Mouse (Mus musculus): ENCODE data around the gene Tbc1d30.

Tbc1d30 gene

DNA sequence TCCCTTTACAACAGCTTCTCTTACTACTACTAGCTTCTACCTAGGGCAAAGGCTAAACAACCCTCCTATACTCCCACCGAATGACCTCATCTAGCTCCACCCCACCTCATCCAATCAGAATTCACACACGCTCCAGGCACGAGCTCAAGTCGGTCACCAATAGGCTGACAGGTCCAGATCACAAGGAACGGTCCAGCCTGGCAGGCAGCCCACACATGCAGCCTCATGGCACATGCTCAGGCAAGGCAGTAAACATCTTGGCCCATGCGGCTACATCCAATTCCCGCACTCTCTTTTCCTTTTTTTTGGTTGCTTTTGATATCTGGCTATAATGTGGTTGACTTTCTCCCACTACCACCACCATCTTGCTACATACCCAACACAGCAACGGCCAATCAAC lies 88.9 kb downstream of the Tbc1d30 start:
- no peak for DNase-seq

DNA sequence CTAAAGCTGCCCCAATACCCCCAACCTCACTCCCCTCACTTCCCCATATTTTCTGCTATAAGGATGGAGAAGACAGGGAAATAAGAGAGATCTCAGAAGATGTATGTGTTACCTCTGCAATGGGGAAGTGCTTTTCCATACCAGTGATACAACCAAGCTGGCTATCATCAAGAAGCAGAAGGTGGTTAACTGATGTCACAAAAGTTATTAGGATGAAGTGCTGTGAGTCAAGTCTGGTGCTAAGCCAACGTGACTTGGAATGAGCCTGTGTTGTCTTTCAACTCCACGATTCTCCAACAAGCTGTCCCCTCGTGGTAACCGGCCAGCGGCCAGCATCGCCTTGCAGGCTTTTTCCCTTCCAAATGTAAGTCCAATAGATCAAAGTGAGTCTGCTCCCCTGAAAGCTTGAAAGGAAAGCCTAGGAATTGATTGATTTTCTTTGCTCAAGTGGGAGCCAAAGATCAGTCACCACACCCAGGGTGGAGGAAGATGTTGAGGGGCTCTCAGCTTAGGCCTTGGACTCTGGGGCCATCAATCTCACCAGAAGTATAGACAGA lies 90.0 kb downstream of the Tbc1d30 start:
- no peak for DNase-seq

DNA sequence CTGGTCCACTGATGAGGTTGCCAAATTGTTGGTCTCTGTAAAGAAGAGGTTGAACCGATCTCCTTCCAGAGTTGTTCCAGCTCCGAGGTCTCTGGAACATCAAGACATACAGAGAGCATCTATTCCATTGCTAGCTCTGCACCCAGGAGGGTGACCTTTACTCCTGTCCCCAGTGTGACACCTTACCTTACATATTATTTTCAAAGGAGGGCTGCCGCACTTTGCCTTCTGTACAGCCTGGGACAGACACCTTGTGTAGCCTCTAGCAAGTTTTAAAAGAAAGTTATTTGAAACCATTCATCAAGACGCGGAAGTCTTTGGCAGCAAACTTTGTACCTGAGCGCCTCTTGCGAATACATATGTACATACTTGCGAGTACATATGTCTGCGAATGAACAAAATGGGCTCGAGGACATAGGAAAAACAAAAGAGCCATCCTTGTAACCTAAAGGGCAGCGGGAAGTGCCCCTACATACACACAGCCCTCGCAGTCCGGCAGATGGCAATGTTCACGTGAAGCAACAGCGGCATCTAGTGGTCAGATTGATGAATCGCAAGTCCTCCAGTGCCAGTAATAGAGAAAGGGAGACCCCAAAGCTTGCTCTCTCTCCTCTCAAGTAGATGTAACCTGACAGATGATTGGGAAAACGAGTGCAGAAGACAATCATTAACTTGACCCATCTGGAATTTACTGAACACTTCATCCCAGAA lies 94.8 kb downstream of the Tbc1d30 start:
- peak; percentile 75 for DNase-seq

DNA sequence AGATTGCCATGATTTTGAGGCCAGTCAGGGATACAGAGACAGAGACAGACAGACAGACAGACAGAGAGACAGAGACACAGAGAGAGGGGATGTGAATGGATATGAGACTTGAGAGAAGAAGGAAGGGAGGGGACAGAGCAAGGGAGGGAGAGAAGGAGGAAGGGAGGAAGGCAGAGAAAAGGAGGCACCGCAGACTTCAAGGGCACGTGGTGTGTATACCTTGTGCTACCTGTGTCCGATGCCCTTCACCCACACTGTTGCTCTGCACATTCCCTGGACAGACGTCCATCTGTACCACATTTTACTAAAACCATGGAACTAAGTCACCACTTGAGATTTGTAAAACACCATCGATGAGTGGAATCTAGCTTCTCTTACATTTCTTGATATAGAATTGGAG lies 95.6 kb downstream of the Tbc1d30 start:
- no peak for DNase-seq

DNA sequence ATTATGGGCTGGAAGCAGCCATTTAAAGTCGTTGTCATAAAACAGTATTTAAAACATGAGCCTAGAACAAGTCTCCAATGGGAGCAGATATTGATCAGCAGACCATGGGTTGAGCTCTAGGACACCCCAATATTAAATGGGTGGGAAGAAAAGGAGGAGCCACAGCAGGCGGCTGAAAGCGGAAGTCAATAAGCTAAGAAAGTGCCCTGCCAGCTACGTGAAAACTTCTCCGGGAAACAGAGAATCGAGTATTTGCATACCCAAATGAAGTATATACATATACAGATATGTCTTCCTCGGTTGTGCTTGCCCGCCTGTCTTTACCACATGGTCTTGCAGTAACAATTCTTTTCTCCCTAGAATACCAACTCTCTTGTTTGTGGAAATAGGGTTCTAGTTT lies 96.7 kb downstream of the Tbc1d30 start:
- no peak for DNase-seq

DNA sequence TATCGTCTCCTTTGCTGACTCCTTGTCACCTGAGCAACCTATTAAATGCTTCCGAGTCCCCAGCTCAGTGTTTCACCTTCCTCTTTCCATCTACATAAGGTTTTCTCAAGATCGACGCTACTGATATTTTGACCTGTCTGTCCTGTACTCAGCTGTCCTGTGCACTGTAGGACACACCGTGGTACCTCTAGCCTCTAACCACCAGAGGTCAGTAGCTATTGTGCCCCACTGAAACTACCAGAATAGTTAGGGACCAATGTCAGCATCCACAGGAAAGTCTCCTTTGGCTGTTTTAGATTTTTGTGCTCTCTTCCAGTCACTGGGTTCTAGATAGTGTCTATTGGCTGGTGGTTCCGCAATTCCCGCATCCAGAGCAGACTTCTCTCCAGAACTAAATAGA lies 98.3 kb downstream of the Tbc1d30 start:
- no peak for DNase-seq

DNA sequence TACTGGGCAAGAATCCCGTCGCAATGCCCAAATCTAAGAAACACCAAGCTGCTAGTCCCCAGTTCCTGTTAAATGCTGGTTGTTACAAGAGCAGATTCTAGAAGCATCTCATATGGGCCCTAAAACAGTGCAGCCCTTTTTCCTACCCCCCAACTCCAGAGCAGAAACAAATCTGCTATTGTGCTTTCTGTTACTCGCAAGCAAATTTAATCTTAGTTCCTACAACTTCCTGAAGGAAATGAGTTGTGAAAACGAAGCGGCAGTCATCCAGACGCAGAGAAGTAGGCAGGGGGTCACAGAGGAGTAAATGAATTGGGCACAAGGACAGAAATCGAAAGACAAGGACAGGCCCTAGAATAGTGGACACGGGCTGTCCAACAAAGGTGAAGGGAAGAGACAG lies 99.9 kb downstream of the Tbc1d30 start:
- DNase-seq = no peak

DNA sequence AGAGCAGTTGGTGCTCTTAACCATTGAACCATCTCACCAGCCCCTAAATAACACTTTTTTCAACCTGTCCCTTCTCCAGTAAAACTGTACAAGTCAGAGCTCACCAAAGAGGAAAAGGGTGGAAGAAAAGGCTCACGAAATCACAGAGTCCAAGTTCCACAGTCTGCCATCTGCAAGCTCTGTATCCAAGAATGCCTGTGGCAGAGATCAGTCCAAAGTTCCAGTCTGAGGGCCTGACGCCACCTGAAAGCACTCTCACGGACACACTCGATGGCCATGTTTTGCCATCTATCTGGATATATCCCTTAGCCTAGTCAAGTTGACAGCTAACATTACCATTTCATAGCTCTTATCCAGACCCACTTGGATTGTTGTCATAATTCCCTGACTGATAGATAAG lies 101.3 kb downstream of the Tbc1d30 start:
- no peak for DNase-seq

DNA sequence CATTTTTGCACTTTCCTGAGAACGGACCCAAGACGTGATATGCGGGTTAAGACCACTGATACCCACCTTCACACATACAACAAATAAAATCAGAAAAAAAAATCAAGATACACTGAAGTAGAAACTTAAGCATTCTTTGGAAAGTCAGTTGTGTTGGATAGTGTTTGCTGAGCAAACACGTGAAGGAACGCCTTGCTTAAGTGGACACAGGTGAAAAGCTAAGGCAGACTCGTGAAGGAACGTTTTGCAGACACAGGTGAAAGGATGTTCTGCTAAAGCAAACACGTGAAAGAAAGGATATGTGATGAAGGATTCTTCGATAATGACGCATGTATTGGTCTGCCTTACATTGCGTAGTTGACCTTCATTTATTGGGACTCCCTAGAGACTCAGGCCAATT lies 103.5 kb downstream of the Tbc1d30 start:
- DNase-seq = no peak

DNA sequence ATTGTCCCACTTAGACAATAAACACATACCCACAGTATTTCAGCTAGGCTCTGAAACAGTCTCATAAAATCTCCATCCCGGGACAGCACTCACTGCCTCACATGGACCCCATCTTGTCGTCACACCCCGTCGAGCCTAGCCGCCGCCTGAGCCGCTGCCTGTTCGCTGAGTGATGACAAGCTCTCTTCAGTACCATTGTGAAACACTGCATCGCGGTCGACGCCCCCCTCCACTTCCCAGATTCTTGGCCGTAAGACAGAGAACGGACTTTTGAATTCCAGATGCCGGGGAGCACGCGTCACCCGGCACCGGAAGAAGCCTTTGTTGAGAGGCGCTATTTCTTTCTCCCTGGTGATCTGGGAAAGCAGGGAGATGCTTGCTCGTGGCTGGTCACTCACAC lies 104.1 kb downstream of the Tbc1d30 start:
- no peak for DNase-seq

DNA sequence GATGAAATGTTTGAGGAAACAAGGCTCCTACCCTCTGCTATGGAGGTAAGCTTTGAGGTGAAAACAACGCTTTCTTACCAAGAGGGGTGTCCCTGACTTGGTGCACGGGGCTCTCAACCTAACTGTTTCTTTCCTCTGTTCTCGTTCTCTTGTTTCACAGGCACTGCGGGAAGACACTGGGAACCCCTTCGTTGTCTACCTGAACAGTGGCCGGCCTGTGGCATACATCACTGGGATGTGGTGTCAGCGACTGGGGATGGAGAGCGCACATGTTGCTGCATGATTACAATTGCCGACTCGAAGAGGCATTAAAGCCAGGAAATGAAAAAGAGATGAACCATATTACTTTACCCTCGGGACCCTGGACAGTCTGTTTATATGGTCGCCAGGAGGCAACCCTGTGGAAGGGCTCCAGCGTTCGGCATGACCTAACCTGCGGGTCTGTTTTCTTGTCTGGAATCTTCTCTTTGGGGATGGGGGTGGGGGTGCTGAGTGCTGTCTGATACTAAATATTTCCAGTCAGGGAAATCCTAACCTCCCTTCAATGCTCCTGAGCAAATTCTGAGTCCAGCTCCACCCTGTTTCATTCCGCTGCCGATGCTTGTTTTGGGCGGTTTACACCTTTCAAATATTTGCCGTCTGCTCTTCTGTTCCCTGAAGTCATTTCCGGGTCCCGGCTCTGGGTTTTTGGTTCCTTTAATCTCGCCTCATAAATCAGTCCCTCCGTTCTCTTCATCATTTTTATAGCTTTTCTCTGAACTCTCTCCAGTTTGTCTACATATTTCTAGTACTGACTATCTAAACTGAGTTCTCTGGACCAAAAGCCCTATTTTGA lies 107.5 kb downstream of the Tbc1d30 start:
- no peak for DNase-seq

DNA sequence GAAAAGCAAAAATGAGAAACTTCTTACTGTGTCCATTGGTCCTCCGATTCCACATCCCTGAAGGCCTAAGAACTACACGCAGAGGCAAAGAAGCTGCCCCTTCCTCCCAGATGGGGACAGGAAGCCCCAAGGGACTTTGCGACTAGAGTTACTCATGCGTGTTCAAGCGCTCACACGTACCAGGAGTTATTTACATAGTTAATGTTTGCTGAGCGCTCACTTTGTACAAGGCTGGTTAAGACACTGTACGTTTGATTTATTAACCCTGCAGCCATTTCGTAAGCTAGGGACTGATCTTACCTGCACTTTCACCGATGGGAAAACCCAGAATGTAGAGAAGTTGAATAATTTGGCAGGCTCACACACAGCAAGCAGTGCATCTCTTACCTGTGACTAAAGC lies 108.5 kb downstream of the Tbc1d30 start:
- DNase-seq = no peak

DNA sequence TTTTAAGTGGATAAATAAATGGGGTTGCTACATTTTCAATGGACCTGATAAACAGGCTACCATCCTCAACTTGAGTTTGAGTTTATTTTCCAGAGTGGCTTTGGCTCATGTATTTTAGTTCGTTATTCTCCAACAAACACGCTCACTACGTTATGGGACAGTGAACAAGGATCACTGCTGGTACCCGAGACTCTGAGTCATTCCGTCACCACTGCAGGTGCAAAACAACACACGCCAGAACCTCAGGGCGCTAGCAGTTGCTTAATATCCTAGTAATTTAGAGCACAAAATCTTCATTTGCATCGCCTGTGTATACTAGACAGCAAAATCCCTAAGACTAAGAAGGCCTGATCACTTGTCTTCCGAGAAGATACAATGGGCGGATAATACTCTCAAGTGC lies 112.0 kb downstream of the Tbc1d30 start:
- no peak for DNase-seq

DNA sequence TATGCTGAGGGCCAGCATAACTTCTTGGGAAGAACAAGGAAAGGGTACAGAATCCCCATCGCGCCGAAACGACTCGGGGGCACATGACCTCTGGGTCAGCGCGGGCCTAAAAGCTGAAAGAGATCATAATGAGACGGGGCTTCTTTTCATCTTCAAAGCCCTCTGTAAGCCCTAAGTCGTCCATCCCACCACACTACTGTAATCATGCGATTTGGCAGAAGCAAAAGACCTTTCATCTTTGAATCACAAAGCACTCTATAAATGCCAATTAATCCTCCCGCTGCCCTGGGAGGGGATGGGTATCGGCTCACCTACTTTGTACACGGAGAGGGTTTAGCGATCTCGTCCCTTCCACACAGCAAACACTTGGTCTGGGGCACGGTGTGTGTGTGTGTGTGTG lies 112.5 kb downstream of the Tbc1d30 start:
- no peak for DNase-seq

DNA sequence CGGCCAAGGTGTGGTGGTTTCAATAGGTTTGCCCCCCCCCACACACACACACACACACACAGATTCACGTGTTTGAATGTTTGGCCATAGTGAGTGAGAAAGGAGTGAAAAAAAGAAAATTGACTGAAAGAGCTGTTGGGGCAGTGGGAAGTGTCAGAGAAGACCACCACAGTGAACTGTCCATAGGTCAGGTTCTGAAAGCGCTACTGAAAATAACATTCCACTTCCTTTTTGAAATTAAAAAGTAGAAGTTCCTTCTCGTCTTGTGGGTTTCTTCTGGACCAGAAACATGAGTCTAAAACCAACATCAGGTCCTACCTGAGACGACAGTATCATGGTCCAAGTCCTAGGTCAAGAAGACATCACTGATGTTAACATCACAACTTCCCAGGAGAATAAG lies 113.7 kb downstream of the Tbc1d30 start:
- no peak for DNase-seq

DNA sequence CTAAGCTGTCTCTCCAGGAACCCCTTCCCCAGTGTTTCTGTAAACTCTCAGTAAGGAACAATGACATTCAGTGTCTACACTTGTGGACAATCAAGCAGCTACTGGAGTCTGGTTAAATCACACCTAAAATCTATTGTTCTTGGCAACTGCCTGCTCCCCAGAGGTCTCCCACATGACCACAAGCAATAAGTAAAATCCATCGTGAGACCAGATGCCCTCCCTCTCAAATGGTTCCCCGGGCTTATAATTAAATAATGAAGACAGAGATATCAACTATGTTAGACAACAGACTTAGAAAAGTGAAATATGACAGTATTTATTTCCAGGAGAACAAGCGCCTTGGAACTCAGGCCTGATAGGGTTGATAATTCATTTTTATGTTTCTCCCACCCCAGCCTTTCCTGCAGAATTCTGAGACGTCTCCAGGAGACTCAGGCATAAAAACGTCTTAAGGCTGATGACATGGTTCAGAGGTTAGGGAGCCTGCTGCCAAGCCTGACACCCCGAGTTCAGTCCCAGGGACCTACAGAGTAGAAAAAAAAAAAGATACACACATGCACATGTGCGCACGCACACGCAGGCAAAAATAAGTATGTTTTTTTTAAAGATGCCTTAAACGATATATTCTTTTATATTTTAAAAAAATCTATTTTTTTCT lies 115.8 kb downstream of the Tbc1d30 start:
- DNase-seq = no peak

DNA sequence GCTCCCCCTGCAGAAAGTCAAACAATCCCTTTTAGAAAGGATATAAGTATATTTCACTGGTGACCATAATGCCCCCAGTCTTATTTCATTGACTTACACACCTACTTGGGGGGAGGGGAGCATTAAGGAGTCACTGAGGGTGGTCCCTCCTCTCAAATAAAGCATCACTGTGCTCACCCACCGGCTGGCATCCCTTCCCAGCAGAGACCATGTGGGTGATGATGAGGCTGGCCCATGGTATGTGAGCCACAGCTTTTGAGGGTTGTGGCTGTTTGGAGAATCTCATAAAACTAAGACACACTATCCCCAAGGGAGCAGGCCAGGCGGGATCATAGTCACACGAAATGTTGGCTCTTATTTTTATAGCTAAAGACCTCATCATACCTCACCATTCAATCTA lies 116.6 kb downstream of the Tbc1d30 start:
- DNase-seq = no peak

DNA sequence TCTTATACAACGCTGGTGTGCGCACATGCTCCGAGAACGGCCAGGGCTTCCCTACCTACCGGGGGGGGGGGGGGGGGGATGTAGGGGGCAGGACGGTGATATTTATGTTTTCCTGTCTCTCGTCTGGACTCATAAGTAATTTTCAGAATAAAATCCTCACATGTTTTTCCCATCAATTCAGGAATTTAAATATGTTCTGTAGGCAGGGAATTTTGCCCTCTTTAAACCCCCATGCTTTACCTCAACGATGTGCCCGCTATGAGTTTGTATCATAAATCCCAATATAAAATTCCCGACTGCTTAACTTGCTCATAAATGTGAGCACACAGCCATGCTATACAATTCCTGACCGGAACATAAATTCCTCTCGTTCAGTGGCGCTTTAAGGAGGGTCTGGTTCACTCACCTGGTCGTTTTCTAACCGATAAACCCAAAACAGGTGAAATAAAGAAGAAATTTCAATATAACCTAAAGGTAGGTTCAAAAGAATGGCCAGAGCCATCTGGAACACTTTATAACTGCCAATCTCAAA lies 122.6 kb downstream of the Tbc1d30 start:
- DNase-seq = no peak

DNA sequence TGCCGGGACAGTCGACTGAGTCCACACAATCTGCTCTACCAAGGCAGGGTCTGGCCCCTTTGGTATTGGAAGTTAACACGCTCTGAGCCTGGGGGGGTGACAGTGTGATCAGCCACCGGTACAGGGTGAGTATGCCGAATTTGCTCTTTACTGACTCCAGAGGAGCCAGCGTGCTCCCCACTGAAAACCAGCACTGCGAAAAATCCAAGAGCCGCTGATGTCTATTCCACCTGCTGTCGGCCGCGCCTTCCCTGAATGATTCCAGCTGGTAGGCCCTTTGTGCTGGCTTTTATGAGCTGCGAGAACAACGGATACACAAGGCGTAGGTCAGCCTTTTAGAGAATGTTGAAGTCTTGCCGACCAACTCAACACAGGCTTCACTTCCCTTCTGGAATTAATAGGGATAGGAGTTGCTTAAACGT lies 123.1 kb downstream of the Tbc1d30 start:
- DNase-seq = no peak

DNA sequence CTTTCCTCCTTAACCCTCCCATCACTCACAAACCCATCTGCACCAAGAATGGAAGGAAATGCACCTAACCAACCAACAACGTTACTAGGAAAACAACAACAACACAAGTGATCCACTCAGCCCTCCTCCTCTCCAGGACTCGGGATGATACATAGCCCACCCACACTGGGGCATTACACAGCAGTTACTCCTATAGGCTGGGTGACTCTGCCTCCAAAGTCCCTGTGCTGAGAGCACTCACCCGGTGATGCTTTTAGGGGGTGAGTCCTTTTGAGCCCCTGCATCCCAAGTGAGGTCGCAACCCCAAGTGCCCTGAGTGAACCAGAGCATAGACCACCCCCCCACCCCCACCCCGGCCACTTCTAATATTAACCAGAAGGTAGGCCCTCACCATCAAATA lies 123.7 kb downstream of the Tbc1d30 start:
- no peak for DNase-seq

DNA sequence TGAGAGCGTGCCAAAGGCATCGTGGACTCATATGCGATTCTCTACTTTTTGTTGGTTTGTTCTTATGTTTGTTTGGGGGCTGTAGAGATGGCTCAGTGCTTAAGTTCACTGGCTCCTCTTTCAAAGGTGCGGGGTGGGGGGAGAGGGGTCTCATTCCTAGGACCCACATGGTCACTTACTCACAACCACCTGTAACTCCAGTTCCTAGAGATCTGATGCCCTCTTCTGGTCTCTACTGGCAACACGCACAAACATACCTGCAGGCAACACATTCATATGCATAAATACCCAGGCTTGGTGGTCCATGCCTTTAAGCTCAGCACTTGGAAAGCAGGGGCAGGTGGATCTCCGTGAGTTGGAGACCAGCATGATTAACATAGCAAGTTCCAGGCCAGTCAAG lies 125.4 kb downstream of the Tbc1d30 start:
- DNase-seq = no peak

DNA sequence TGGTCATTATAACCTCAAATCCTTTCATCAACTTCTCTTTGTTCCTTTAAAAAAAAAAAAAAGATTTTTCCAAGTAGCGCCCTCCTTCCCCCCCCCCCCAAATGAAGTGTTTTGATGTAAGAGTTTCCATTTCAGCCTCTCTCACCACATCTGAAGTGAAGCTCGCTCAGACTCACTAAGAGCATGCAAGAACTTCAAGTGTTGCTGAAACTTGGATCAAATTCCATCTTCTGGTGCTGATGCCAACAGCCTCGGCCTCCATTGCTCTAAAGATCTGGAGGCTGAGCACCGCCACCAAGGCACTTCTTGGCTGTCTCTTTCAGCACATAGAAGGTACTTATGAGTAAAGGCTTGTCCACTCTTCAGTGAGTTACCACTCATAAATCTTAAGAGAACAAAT lies 128.2 kb downstream of the Tbc1d30 start:
- DNase-seq = no peak

DNA sequence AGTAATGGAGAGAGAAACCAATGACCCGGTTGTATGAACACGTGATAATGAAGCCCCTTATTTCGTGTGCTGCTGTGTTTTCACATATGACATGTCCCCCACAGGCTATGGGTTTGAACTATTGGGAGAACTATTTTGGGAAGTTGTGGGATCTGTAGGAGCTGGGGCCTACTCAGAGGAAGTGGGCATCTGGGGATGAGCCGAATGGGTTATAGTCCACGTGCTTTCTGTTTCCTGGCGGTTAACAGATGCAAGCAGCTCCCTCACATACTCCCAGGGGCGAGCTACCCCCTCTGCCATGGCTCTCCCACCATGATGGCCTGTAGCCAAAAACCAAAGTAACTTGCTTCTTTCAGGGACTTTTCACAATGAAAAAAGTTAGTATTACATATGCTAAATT lies 132.5 kb downstream of the Tbc1d30 start:
- DNase-seq = no peak

DNA sequence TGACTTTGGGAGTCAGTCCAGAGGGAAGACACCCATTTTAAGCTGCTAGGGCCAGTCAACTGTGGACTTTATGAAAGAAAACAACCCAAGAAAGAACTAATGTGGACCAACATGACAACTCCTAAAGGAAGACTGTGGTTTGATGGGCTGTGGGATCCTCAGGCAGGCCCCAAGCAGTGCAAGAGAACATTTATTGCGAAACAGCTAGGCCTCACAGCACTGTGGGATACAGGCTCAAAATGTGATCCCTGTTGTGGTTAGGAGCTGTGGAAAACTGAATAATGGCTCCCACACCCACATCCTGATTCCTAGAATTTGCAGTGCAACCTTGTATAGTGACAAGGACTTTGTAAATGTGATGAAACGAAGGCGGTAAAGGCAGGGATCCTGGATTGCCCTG lies 134.3 kb downstream of the Tbc1d30 start:
- DNase-seq = no peak
